Mouse (Mus musculus): ENCODE results near the gene Ampd2.

- TF ChIP-seq EP300 (IDR thresholded peaks at IDR 0.05; ENCODE audit: insufficient read depth, low read depth, low read length) (no peak), CTCF (IDR thresholded peaks at IDR 0.05; ENCODE audit: low read depth, low read length) (no peak)
These were observed 25.0 kb downstream of the Ampd2 start for GRCm38 (mm10) chr3:108061420-108061819.
